Mouse (Mus musculus): ENCODE measurements at regions not wholly inside any gene's neighbourhood (a gene's known extent, or its start where the extent isn't known, plus 50 kb on each side); places are given as distances from the start of the nearest gene placed in this dataset.
A peak's percentile ranks its signal among the peaks of the same experiment; 100 is the strongest.

DNA sequence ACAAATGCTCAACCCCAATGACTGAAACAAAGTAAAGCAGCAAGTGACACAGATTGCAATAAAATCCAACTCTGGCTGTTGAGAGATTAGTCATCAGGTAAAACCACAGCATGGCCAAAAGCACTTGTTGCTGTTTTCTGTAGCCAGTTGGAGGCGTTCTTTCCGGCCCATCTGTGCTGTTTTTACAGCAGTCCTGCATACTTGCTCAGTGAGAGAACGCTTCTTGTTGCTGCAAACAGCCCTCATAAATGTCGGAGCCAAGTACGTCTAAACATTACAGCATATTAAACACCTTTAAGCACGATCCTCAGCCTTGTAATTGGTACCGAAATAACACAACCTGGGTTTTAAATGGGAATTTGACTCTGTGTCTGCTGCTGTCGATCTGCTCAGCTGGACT is 65.6 kb upstream of the Hs3st3a1 start:
- no peak for DNase-seq (ENCODE audit: extremely low spot score)

DNA sequence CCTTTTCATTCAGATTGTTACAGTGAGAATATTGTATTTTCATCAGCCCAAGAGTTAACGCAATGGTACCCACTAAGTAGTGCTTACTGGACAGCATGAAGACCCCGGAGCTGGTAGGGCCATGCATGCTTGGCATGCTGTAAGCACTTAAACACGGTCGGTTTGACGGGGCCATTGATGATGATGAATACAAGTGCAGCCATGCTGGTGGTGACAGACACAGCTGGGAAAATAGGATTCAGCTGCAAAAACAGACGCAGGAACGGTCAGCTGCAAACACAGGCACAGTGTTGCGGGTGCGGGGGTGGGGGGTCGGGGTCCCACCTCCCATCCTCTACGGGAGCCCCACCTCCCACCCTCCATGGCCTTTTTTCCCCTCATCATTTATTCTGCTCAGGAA is 99.7 kb upstream of the Hs3st3a1 start:
- peak; percentile 33 for DNase-seq (ENCODE audit: extremely low spot score)

GRCm38 (mm10) chr11:64332406-64332805 is 102.7 kb upstream of the Hs3st3a1 start:
- no peak for DNase-seq (ENCODE audit: extremely low spot score)

- no peak for DNase-seq (ENCODE audit: extremely low spot score)
Observed at GRCm38 (mm10) chr11:64331811-64332210, 103.3 kb upstream of the Hs3st3a1 start.

DNA sequence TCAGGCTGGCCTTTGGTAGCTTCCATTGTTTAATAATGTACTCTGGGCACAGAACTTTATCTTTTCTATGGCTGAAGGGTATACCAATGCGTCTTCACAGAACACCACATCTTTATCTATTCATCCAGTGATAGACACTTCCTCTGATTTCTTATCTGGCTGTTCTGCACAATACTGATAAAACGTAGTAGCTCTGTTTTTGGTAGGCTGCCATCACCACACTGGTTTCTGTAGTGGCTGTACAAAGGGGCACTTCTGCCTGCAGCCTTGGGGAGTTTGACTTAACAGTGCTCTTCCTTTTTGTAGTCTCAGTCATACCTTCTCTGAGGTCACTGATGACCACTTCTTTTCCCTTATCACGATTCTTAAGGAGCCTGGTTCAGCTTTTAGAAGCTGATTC is 106.0 kb upstream of the Hs3st3a1 start:
- DNase-seq (ENCODE audit: extremely low spot score): no peak

DNA sequence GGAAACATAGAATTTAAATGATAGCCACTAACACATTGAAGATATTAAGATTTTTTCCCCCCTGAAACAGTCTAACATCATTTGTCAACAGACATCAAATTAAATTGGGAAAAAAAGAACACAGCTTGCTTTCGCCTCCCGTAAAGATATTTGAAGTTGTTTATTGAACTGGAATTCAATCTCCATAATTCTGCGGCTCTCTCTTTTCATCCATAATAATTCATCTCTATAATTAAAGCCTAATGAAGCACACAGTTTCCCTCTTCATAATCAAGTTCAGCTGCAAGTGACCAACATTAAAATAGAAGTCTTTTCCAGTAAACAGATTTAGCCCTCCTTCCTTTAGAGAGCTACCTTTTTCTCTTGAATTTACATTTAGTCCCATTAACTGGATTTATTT is 107.4 kb upstream of the Hs3st3a1 start:
- DNase-seq (ENCODE audit: extremely low spot score): no peak

DNA sequence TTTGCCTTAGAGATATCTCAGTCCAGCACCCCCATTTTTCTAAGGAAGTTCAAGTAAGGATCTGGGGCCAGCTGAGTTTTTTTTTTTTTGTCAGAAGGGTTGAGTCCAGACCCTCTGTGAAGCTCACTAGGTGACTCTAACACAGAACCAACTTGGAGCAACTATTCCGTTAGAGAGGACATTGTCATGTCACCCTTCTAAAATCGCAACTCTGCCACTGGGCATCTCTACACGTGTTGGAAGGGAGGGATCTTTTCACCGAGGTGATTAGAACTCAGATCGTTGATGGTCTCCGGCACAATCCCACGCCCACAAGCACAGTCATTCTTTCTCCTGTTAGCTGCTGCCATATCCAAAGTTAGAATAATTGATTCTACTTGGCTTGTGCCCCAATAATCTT is 108.5 kb upstream of the Hs3st3a1 start:
- DNase-seq (ENCODE audit: extremely low spot score): no peak

GRCm38 (mm10) chr11:64321900-64322425 is 113.2 kb upstream of the Hs3st3a1 start:
- no peak for DNase-seq (ENCODE audit: extremely low spot score)

GRCm38 (mm10) chr11:64317458-64317857 is 117.7 kb upstream of the Hs3st3a1 start:
- no peak for DNase-seq (ENCODE audit: extremely low spot score)

GRCm38 (mm10) chr11:64314997-64315396 is 120.1 kb upstream of the Hs3st3a1 start:
- DNase-seq (ENCODE audit: extremely low spot score): no peak

DNA sequence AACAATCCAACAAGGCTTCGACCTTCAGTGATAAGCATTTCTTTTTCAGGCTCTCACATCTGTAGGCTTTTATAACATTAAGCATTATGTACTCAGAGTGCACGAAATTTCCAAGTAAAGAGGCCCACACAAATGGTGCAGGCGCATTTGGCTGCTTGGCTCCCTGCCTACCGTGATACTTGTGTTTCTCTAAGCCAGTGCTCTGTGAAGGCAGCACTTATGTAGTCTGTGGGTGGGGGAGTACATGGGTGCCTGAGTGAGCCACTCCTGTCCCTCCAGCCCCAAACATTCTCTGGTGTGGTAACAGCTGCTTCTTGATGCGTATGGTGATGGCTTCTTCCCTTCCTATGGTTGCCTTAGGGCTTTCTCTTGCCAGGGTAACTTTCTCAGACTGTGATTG is 121.9 kb upstream of the Hs3st3a1 start:
- DNase-seq (ENCODE audit: extremely low spot score): no peak

GRCm38 (mm10) chr11:64309881-64310280 is 125.3 kb upstream of the Hs3st3a1 start:
- DNase-seq (ENCODE audit: extremely low spot score): no peak

DNA sequence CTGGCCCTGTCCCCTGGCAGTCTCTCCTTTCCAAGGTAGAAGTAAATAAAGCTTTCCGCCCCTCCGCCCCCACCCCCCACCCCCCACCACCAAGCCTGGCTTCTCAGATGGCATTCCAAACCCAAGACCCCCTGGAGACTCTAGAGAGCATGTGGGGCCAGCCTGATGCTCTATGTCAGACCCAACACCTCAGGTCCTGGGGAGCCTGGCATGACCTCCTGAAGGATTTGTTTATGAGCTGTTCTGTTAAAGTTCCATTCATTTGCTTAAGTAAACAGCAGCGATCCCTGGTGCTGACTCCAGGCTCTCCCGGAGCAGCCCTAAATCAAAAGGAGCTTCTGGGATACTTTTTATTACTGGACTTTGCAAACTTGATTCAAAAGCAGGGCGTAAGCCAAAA is 137.3 kb upstream of the Hs3st3a1 start:
- no peak for DNase-seq (ENCODE audit: extremely low spot score)

DNA sequence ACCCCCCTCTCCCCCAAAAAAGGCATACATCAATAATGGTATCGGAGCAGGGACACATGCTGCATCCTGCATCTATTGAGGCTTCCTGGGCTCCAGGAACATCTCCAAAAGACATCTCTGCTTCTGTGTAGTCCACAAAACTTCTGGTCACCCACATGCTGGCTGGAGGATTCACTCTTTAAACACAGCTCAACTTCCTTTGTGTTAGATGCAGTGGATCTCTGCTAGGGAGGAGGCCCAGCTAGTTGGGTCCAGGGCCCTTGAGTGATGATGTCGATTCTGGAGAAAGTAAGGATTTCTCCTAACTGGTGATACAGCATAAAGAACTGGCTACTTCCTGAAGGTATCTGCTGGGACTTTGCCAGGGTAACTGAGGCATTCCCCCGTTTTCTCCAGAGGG is 146.9 kb upstream of the Hs3st3a1 start:
- DNase-seq (ENCODE audit: extremely low spot score): no peak

DNA sequence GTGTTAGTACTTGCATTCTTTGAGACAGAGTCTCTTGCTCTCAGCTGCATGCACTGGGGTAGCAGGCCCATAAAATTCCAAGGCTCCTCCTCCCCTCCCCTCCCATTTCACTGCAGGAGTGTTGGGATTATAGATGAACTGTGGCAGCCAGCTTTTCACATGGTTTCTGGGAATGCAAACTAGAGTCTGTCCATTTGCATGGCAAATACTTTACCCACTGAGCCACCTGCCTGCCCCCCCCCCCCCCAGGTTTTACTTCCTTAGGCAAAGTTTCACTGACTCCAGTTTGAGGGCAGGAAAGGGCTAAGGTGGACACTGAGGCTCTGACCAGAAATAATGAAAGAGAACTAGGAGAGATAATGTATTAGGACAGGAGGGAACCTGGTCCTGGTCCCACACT is 147.6 kb upstream of the Hs3st3a1 start:
- DNase-seq (ENCODE audit: extremely low spot score): no peak

GRCm38 (mm10) chr11:64281781-64282180 is 153.4 kb upstream of the Hs3st3a1 start:
- no peak for DNase-seq (ENCODE audit: extremely low spot score)

DNA sequence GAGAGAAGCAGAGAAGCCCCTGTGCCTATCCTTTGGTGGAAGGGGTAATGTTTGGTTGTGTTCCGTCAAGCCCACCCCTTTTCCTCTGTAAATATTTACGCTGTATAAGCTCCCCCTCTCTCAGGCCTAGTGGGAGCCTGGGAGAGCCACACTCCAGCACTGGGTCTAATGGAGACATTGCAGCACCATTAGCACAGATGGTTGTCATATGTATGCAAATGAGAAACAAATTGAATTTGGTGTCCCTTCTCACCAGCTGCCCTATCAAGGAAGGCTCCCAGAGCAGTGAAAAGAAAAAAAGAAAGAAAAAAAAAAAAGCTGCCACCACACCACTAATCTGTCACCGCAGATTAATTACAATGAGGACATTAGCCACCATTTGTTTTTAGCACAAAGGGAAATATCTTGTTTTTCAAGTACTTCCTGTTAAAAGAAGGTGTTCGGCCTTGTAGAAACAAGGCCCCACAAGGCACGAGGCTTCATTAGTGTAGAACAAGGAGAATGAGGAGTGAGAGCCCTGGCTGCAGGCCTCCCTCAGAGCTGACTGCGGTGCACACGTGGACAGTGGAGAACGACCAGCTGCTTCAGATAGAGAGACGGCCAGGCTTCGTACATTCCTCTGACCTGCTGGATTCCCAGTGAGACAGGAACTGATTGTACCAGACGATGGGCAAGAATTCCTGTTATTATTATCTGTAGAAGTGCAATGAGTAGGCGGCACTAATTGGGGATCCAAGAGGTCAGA is 156.7 kb upstream of the Hs3st3a1 start:
- no peak for DNase-seq (ENCODE audit: extremely low spot score)

GRCm38 (mm10) chr11:64273726-64274125 is 161.4 kb upstream of the Hs3st3a1 start:
- DNase-seq (ENCODE audit: extremely low spot score): no peak

DNA sequence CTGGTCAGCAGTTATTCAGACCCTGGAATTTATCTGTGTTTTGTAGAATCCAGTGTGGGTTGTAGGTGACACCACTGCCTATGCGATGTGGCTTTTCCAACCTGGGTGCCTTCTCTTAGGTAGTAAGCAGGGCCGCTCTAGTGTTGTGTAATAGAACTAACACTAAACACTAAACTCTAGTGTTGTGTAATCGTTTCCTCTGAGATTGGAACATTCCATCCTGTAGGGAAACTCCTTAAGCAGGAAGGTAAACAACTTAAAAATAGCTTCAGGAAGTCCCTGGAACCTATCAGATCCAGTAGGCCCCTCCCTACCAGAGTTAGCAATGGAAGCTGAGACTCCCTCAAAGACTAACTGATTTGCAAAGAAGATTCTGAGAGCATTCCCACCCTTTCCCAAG is 161.9 kb upstream of the Hs3st3a1 start:
- DNase-seq (ENCODE audit: extremely low spot score): no peak

DNA sequence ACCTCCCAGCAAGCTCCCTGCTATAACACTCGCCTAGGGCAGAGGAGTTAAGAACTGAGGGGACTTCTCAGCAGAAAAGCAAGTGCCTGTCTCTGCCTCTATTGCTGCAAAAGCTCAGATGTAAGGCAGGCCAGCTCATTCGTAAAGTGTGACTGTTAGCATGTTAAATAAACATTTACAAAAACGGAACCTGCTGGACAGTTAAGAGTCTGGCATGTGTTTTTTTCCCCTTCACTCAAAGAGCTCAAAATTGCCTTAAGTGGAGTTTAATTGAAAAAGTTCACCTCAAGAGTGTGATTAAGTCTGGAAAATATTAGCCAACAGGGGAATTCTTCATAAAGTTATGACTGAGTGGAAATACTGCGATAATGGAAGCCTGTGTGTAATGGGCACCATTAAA is 167.0 kb upstream of the Hs3st3a1 start:
- no peak for DNase-seq (ENCODE audit: extremely low spot score)

GRCm38 (mm10) chr11:64267547-64267946 is 167.6 kb upstream of the Hs3st3a1 start:
- DNase-seq (ENCODE audit: extremely low spot score): no peak

GRCm38 (mm10) chr11:64253517-64254385 is 174.5 kb upstream of the Cox10 start:
- no peak for DNase-seq (ENCODE audit: extremely low spot score)

GRCm38 (mm10) chr11:64236873-64237272 is 157.6 kb upstream of the Cox10 start:
- no peak for DNase-seq (ENCODE audit: extremely low spot score)

Data from embryo, embryonic 9.5 days (tissue).